Mouse (Mus musculus) adrenal gland, postnatal 10 days (tissue): ENCODE results near the gene Sdc4. TPM values are rescaled to one million over a fixed set of nuclear protein-coding genes. Genes with fewer than 3 reads are reported as not detected.

ENCODE experiments used
- DNase-seq: peaks from one replicate; pipeline ENCODE4 v3.0.0; 2021; ENCODE audit warnings: mixed read lengths
- total RNA-seq, 2 experiments: library from RNA; stranded (reverse); gene quantifications; 2 replicates each; pipeline ENCODE4 v1.2.3; 2021

Gene Sdc4
- total RNA-seq, 2 experiments from 2014 or later = 101 to 246 TPM

- no peak for DNase-seq
Measured at GRCm38 (mm10) chr2:164449341-164450042, 5.8 kb upstream of the Sdc4 start.

- DNase-seq = no peak
Measured at GRCm38 (mm10) chr2:164448921-164449320, 5.2 kb upstream of the Sdc4 start.

DNA sequence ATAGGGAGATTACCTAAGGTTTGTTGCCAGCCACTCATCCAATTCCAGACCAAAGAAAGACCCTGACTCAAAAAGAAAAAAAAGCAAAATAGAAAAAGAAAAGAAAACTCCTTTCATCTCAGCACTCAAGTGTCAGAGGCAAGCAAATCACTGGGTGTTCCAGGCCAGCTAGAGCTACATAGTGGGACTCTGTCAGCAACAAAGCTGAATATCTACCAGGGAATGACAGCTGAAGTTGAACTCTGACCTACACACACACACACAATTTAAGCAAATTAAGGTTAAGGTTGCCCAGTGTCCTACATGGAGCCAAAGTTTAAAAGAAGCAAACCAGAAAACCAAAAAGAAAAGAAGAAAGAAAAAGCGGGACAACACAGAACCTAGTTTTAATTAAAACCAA, 4.5 kb upstream of the Sdc4 start:
- DNase-seq = no peak

- DNase-seq = no peak
Measured at GRCm38 (mm10) chr2:164446086-164446469, 2.4 kb upstream of the Sdc4 start.

DNA sequence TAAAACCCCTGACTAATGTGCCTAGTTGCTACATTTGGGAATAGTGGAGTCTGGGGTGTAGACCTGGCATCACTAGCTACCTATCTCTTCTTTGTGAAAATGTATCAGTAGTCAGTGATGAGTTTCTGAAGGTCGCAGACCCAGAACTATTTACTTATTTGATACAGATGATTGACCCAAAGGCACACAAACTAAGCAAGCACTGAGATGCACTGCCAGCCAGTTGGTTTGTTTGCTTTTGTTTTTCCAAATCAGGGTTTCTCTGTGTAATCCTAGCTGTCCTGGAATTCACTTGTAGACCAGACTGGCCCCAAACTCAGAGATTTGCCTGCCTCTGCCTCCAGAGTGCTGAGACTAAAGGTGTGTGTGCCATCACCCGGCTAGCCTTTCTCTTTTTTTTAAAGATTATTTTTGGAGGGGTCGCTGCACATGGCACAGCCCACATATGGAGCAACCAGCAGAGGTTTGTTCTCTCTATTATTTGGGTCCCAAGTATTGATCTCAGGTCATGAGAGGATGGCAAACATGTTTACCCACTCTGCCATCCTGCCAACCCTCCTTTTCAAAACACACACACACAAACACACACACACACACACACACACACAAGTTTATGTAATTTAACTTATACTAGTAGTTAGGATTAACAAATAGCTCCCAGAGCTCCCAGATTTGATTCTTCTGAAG, 1.9 kb upstream of the Sdc4 start:
- no peak for DNase-seq

GRCm38 (mm10) chr2:164444701-164445100, 1.0 kb upstream of the Sdc4 start:
- DNase-seq = no peak

DNA sequence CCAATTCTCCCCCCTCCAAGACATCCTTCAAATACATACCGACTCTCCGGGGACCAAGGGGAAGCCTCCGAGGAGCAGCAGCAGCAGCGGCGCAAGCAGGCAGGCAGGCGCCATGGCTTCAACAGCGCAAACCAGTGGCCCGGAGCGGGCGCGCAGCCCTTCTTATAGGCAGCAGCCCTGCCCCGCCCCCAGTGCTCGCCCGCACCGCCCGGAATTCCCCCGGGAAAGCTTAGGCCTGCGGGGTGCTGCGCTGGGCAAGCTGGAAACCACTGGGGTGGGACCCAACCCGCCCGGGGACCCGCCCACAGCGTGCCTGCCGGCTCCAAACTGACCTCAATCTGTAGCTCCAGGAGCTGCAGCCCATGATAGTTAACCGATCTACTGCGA, 643 bp downstream of the Sdc4 start:
- DNase-seq = peak; percentile 96

GRCm38 (mm10) chr2:164442315-164443050, 1.2 kb downstream of the Sdc4 start:
- peak; percentile 72 for DNase-seq

DNA sequence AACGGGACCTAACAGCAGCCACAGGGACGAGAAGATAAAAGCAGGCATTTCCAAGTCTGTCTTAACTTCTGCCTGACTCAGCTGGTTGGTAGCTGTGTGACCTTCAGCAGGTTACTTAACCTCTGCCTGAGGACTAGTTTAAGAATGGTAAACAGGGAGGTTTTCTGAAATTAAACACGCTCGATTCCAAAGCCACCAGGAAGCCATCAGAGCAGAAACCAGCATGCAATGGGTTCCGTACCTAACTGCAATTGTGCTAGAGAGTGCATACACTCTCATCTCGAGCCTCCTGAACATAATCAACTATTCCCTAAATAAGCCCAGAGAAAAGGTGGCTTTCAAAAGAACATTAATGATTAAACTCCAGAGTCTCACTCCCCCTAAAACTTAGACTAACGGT, 2.0 kb downstream of the Sdc4 start:
- DNase-seq = no peak

GRCm38 (mm10) chr2:164441155-164441554, 2.5 kb downstream of the Sdc4 start:
- no peak for DNase-seq

GRCm38 (mm10) chr2:164440314-164440713, 3.4 kb downstream of the Sdc4 start:
- no peak for DNase-seq

- DNase-seq = no peak
Measured at GRCm38 (mm10) chr2:164439001-164439421, 4.7 kb downstream of the Sdc4 start.

DNA sequence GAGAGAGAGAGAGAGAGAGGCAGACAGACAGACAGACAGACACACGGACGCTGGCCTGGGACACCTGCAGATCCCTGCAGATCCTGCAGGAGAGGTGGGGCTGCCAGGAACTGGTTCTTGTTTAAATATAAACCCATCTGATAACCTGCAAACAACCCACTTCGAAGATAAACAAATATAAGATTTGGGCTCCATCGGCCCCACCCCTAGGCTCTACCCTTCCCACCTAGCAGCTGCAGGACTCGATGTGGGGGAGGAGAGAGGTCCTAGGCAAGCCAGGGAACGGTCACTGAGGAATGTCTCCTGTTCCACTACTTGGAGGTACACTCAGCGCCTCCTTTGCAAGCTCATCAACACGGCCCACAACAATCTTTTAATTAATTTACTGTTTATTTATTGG, 5.4 kb downstream of the Sdc4 start:
- no peak for DNase-seq

GRCm38 (mm10) chr2:164437710-164438109, 6.0 kb downstream of the Sdc4 start:
- DNase-seq = no peak

GRCm38 (mm10) chr2:164436961-164437360, 6.7 kb downstream of the Sdc4 start:
- DNase-seq = peak; percentile 67

DNA sequence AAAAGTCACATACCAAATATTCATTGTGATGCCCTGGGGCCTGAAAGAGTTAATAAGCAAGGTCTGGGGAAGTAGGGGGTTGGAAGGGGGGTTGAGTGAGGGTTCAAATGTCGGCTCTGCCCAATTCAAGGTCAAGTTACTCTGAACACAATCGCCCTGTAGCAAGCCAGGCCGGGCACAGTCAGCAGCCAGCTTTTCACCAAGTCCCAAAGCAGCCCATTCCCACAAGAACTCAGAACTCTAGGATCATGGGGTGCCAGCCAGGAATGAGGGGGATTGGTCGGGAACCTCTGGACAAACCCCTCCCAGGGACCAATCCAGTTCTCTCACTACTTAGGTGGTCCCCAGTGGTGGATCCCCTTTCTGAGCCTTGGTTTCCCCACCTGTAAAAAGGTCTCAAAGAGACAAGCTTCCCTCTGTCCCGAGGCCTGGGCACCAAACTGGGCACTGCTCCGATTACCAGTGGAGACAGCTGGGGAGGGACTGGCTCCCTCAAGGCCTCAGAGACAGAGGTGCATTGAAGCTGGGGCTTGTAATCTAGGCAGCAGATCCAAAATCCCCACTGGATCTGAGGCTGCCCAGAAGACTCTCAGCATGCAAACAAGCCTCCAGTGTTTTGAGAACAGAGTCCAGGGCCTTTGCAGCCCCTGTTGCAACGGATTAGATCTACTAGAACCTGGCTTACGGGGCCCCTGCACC, 7.3 kb downstream of the Sdc4 start:
- no peak for DNase-seq

- no peak for DNase-seq
Measured at GRCm38 (mm10) chr2:164435216-164436090, 8.2 kb downstream of the Sdc4 start.

- no peak for DNase-seq
Measured at GRCm38 (mm10) chr2:164434681-164435080, 9.0 kb downstream of the Sdc4 start.

DNA sequence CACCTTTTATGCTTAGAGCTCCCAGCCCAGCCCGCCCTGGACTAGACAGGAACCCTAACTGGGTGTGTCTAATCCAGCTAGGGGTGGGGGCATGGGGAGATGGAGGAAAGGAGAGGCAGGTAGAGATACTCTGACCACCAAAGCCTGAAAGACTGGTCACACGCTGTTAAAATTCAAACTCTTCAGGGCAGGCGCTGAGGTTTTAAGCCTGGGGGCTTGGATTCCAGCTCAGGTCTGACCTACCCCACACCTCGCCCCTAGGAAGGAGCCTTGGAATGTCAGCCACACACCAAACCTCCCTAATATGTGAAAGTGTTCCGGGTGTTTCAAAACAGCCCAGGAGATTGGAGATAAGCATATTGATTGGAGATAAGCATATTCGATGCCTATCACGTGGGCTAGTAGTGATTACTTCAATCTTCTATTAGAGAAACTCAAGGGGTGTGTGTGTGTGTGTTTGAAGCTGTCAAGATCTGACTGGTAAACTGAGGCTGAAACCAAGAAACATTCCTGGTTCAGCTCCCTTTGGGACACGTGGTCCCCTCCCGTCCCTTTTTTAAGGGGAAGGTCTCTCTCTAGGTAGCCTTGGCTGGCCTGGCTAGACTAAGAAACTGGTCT, 10.3 kb downstream of the Sdc4 start:
- no peak for DNase-seq

- peak; percentile 74 for DNase-seq
Measured at GRCm38 (mm10) chr2:164432541-164433191, 11.0 kb downstream of the Sdc4 start.
